Mouse (Mus musculus) kidney, embryonic 14.5 days (tissue): Measurements from ENCODE around the gene Kri1. TPM values are rescaled to one million over a fixed set of nuclear protein-coding genes. Genes with fewer than 3 reads are reported as not detected.
A peak's percentile ranks its signal among the peaks of the same experiment; 100 is the strongest.
"Not testable (repeated sequence)": the region's sequence is repeated elsewhere in the genome, so short reads cannot be mapped to it uniquely, and the experiment has no call there.

ENCODE experiments used
- ATAC-seq: fragments of 200-750 bp; cut with Nextera tagmentation; 2 replicates; pipeline ENCODE4 v1.8.0; 2017; ENCODE audit warnings: moderate number of reproducible peaks, mild to moderate bottlenecking, moderate TSS enrichment, moderate library complexity; ENCODE audit not compliant: low FRiP score, low TSS enrichment
- H3K27ac ChIP-seq: fragments of 300-500 bp; sonication (generic); 2 replicates; pipeline ENCODE4 v1.5.1; 2014; ENCODE audit warnings: low read depth, mild to moderate bottlenecking, low read length, moderate library complexity, mixed read lengths
- H3K27me3 ChIP-seq: fragments of 300-500 bp; sonication (generic); 2 replicates; pipeline ENCODE4 v1.6.1; 2014; ENCODE audit warnings: mild to moderate bottlenecking, low read length; ENCODE audit not compliant: control insufficient read depth, insufficient read depth
- H3K36me3 ChIP-seq: fragments of 300-500 bp; sonication (generic); 2 replicates; pipeline ENCODE4 v1.6.1; 2014; ENCODE audit warnings: low read length, mixed read lengths; ENCODE audit not compliant: control insufficient read depth, insufficient read depth
- H3K4me1 ChIP-seq: fragments of 300-500 bp; sonication (generic); 2 replicates; pipeline ENCODE4 v1.6.1; 2014; ENCODE audit warnings: low read length, mixed read lengths; ENCODE audit not compliant: control insufficient read depth, insufficient read depth
- H3K4me2 ChIP-seq: fragments of 300-500 bp; sonication (generic); replicated peaks from 2 replicates; pipeline ENCODE4 v1.6.1; 2014; ENCODE audit warnings: low read depth, mild to moderate bottlenecking, low read length
- H3K4me3 ChIP-seq: fragments of 300-500 bp; sonication (generic); 2 replicates; pipeline ENCODE4 v1.5.1; 2014; ENCODE audit warnings: mild to moderate bottlenecking, low read length
- H3K9ac ChIP-seq: fragments of 300-500 bp; sonication (generic); 2 replicates; pipeline ENCODE4 v1.6.1; 2014; ENCODE audit warnings: low read depth, mild to moderate bottlenecking, low read length, moderate library complexity
- H3K9me3 ChIP-seq: fragments of 300-500 bp; sonication (generic); 2 replicates; pipeline ENCODE4 v1.6.1; 2016; ENCODE audit warnings: low read length; ENCODE audit not compliant: control insufficient read depth
- whole genome bisulfite sequencing: fragments of 180-500 bp; shearing (Covaris S2); extraction: QIAGEN DNeasy Blood & Tissue Kit; methylation state at CpG from one replicate; pipeline ENCODE4 v1.1.7; 2014; 5-methylcytosine and 5-hydroxymethylcytosine counted together
- polyA plus RNA-seq: library from polyadenylated mRNA; unstranded; fragments of >200 nt; fragmentation: Nextera tagmentation; extraction: Ambion mirVana; gene quantifications from 2 replicates; pipeline ENCODE4 v1.2.1, GENCODE M21; 2014

Gene Kri1
- polyA plus RNA-seq, 1 experiment from 2014 or later, result 18.6 TPM

DNA sequence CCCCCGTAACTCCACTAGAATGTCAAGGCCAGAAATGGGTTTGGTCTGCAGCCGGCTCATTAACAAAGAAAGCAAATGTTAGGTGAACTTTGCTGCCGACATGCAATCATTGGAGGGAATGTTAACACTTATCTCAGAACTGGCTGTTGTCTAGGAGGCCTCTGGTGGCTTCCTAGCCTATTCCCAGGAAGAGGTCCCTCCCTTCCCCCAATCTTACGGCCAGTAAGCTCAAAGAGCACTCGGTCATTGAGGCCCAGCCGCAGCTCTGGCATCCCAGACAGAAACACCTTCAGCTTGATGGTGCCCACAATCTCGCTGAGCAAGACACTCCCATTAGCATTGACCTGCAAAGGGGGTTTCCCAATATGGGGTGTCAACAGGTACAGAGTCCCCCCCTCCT is 17.3 kb upstream of the Kri1 start:
- Histone ChIP-seq H3K4me3 (no peak overlapping the region), H3K27me3 (no peaks in the 10 kb centered on the region), H3K4me2 (no peak overlapping the region), H3K4me1 (0 out of 2 replicates have a peak, but pooled peaks cover 4% of the 10 kb centered on the region), H3K9me3 (no peaks in the 10 kb centered on the region), H3K27ac (no peak overlapping the region), H3K36me3 (no peaks in the 10 kb centered on the region), H3K9ac (no peak overlapping the region)
- 73% methylated on average over 7 of the region's 7 CpGs for WGBS
- no peak for ATAC-seq

DNA sequence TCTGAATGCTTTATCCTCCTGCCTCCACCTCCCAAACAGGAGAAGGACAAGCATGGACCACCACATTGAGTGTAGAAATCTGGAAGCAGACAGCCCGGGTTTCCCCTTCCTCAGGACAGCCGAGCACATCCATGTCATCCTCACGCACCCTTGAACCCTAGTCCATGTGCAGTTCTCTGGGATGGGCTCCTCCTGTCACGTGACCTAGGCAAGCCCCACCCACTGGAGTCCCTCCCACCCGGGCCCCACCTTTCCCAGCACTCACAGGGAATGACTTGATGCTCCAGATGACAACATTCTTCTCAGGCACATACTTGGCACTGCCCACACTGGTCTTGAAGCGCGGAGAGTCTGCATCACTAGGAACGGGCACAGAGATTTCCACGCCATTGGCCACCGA is 11.2 kb upstream of the Kri1 start:
- Histone ChIP-seq H3K9ac (no peak overlapping the region), H3K4me3 (no peak overlapping the region), H3K9me3 (no peaks in the 10 kb centered on the region), H3K27me3 (no peaks in the 10 kb centered on the region), H3K27ac (no peak overlapping the region), H3K4me1 (no peaks in the 10 kb centered on the region), H3K36me3 (no peaks in the 10 kb centered on the region), H3K4me2 (no peak overlapping the region)
- ATAC-seq, result no peak
- 83% methylated on average over 10 of the region's 10 CpGs for WGBS

DNA sequence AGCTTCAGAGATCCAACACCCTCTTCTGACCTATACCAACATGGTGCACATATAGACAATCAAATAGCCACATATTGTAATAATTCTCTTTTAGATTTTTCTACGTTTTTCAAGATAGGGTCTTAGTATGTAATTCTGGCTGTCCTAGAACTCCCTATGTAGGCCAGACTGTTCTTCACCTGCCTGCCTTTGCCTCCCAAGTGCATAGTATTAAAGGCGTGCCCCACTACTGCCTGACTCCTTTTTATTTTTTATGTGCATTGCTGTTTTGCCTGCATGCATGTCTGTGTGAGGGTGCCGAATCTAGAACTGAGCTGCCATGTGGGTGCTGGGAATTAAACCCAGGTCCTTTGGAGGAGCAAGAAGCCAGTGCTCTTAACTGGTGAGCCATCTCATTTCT is 4.5 kb upstream of the Kri1 start:
- Histone ChIP-seq H3K4me1 (peaks cover 17% of the 10 kb centered on the region), H3K4me3 (no peak overlapping the region), H3K36me3 (no peaks in the 10 kb centered on the region), H3K27ac (no peak overlapping the region), H3K4me2 (no peak overlapping the region; the same call in 1 of the 2 replicates), H3K9me3 (no peaks in the 10 kb centered on the region), H3K27me3 (no peaks in the 10 kb centered on the region), H3K9ac (no peak overlapping the region)
- WGBS, result 91% methylated on average over 3 of the region's 3 CpGs
- no peak for ATAC-seq

DNA sequence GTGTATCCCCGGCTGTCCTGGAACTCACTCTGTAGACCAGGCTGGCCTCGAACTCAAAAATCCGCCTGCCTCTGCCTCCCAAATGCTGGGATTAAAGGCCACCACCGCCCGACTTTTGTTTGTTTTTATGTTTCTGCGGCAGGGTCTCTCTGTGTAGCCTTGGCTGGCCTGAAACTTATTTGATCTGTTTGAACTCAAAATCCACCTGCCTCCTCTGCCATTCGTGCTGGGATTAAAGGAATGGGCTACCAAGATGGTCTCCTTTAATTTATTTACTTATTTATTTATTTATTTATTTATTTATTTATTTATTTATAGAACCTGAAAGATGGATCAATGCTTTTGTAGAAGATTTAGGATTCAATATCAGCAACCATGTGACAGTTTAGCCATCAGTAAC is 4.1 kb upstream of the Kri1 start:
- not testable (repeated sequence) for ATAC-seq, H3K36me3 ChIP-seq, H3K9me3 ChIP-seq, H3K27me3 ChIP-seq
- Histone ChIP-seq H3K9ac (peak overlapping the region; percentile 52; the same call in 1 of the 2 replicates), H3K4me1 (peaks cover 21% of the 10 kb centered on the region), H3K4me3 (peak overlapping the region; percentile 36), H3K27ac (peak overlapping the region; percentile 91), H3K4me2 (peak overlapping the region; percentile 45)
- 17% methylated on average over 7 of the region's 7 CpGs for WGBS

DNA sequence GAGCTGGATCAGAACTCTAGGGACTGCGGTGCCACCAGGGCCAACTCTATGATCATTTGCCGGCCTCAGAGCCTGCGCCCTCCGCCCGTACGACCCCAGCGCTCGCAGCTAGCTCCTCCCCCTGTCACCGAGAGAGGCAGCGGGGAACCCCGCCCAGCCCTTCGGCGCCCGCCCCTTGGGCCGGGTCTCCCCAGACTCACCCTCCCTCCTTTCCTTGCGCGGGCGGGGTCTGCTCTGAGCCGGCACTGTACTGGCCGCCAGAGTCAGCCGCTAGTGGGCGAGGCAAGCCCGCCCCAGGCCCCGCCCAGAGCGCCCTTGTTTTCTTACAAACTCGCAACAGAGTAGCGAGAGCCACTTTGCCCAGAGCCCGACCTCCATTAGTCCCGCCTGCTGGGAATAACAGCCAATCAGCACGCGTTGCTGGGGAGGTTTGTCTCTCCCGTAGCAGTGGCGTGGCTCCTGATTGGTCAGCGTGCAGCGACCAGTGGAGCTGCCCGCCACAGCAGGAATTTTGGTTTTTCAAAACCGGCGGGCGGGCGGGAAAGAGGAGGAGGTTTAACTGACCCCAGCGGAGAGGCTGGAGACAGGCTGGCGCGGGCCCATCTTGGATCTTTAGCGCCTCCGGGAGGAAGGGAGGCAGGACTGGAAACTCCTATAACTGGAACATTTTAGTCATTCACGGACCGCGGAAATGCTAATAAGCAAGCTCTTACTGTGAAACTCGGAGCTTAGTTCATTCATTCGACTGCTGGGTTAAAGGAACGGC is 3.4 kb upstream of the Kri1 start, which contains the start of gene Cdkn2d:
Gene Cdkn2d (minus strand): TSS at position 386 of the 766 bp plus-strand sequence.
- Histone ChIP-seq H3K9ac (peak within 1 kb of the TSS; percentile 71), H3K9me3 (no peaks in the 10 kb centered on the region), H3K36me3 (peaks cover 3% of the 10 kb centered on the region; the same call in 1 of the 2 replicates), H3K27me3 (no peaks in the 10 kb centered on the region), H3K4me3 (peak within 1 kb of the TSS; percentile 78), H3K4me2 (peak within 1 kb of the TSS; percentile 65), H3K4me1 (peaks cover 27% of the 10 kb centered on the region), H3K27ac (peak within 1 kb of the TSS; percentile 91)
- WGBS, result under 1% methylated on average over 49 of the region's 51 CpGs
- ATAC-seq, result peak; percentile 95

DNA sequence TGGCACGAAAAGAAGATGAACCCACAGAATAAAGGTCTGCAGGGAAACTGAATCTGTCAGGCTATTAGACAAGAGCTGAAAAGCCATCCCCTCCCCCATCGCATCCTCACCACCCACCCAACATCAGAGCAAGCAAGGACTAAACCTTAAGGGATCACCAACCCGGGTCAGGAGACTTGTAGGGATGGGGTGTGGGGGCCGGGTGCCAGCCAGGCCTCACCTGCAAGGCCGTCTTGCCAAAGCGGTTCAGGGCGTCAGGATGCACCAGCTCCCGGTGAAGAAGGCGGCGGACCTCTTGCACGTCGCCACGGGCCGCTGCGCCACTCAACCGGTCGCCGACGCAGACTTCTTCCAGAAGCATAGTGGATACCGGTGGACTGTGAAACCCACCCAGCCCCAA is 2.8 kb upstream of the Kri1 start:
- peaks cover 27% of the 10 kb centered on the region for H3K4me1 ChIP-seq
- H3K9ac ChIP-seq, result peak overlapping the region; percentile 71
- H3K27ac ChIP-seq, result peak overlapping the region; percentile 63; the same call in 1 of the 2 replicates
- no peak for ATAC-seq
- peak overlapping the region; percentile 65 for H3K4me2 ChIP-seq
- under 1% methylated on average over 20 of the region's 20 CpGs for WGBS
- H3K27me3 ChIP-seq, result no peaks in the 10 kb centered on the region
- peaks cover 3% of the 10 kb centered on the region; the same call in 1 of the 2 replicates for H3K36me3 ChIP-seq
- H3K4me3 ChIP-seq, result peak overlapping the region; percentile 78
- H3K9me3 ChIP-seq, result no peaks in the 10 kb centered on the region

DNA sequence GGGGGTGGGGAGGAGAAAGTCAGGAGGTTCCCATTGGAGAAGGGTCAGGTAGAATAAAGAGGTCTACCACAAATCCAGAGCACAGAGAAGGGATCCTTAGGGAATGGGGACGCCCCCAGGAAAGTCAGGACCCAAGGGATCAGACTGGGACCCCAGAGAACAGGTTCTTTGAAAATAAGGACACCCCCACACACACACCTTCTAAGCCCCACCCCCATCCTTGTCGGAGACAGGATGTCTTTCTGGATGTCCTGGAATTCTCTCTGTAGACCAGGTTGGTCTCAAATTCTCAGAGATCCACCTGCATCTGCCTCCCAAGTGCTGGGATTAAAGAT is 1.5 kb upstream of the Kri1 start:
- Histone ChIP-seq H3K4me1 (peaks cover 27% of the 10 kb centered on the region), H3K4me3 (peak overlapping the region; percentile 78; the same call in 1 of the 2 replicates), H3K36me3 (peaks cover 13% of the 10 kb centered on the region; the same call in 1 of the 2 replicates), H3K4me2 (peak overlapping the region; percentile 65), H3K9ac (no peak overlapping the region), H3K27ac (no peak overlapping the region), H3K27me3 (no peaks in the 10 kb centered on the region), H3K9me3 (no peaks in the 10 kb centered on the region)
- ATAC-seq, result no peak
- WGBS, result 83% methylated on average over 2 of the region's 2 CpGs

DNA sequence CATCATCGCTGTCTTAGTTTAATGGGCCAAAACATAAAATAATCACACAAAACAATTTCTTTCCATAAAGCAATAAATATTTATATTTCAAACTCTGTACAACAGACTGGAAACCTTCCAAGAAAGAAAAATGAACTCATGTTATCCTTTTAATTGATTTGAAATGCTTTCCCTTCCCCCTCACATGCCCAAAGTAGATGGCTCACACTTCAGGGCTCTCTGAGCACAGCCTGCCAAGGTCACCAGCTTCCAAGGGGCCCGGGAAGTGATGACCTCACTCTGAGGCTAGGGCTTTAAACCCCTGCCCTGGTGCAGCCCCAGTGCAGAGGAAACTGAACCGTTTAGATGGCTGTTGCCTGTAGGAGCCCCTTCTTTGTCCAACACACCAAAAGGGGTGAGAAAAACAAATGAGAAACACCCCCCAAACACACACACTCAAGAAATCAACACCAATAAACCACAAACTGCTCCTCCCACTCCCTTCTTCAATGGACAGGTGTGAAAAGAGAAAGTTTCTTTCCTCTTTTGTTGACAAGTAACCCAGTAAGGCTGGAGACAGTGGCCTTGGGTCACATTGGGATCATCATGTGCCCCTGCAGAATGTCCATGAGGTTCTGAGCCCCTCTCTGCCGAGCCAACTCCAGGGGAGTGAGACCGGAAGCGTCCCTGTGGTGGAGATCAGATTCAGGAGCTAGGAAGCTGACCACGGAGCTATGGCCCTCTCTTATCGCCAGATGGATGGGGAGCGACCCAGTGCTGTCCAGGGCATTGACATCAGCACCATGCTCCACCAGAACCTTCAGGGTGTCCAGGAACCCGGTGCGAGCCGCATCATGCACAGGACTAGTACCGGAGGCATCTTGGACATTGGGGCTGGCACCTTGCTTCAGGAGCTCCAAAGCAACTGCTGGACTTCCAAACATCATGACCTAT is 901 bp upstream of the Kri1 start:
- peak overlapping the region; percentile 51; the same call in 1 of the 2 replicates for H3K9ac ChIP-seq
- peaks cover 27% of the 10 kb centered on the region for H3K4me1 ChIP-seq
- H3K4me3 ChIP-seq, result peak overlapping the region; percentile 86
- WGBS, result 70% methylated on average over 13 of the region's 13 CpGs
- H3K27ac ChIP-seq, result peak overlapping the region; percentile 52; the same call in 1 of the 2 replicates
- no peaks in the 10 kb centered on the region for H3K9me3 ChIP-seq
- peaks cover 19% of the 10 kb centered on the region for H3K36me3 ChIP-seq
- ATAC-seq, result no peak
- H3K27me3 ChIP-seq, result no peaks in the 10 kb centered on the region
- peak overlapping the region; percentile 84 for H3K4me2 ChIP-seq
